Mouse (Mus musculus): ENCODE data around the gene Sel1l. TPM values are rescaled to one million over a fixed set of nuclear protein-coding genes. Genes with fewer than 3 reads are reported as not detected.
"Not testable (repeated sequence)": the region's sequence is repeated elsewhere in the genome, so short reads cannot be mapped to it uniquely, and the experiment has no call there.

Gene Sel1l
- polyA plus RNA-seq, 1 experiment from 2014 or later: 39.5 TPM

- 0 out of 2 replicates have a peak, but pooled peaks cover 2% of the 10 kb centered on the region for H3K4me1 ChIP-seq
- no peak overlapping the region for H3K4me2 ChIP-seq
- H3K27me3 ChIP-seq (replicated peaks): no peaks in the 10 kb centered on the region
- H3K9me3 ChIP-seq (replicated peaks): no peaks in the 10 kb centered on the region
- no peak overlapping the region for H3K27ac ChIP-seq
- H3K36me3 ChIP-seq: no peaks in the 10 kb centered on the region
- H3K4me3 ChIP-seq: no peak overlapping the region
- 64% methylated on average over 8 of the region's 8 CpGs for whole genome bisulfite sequencing (ENCODE audit: insufficient replicate concordance)
- no peak for ATAC-seq
- no peak overlapping the region for H3K9ac ChIP-seq
These were observed 55.7 kb downstream of the Sel1l start for GRCm38 (mm10) chr12:91793266-91793665.

DNA sequence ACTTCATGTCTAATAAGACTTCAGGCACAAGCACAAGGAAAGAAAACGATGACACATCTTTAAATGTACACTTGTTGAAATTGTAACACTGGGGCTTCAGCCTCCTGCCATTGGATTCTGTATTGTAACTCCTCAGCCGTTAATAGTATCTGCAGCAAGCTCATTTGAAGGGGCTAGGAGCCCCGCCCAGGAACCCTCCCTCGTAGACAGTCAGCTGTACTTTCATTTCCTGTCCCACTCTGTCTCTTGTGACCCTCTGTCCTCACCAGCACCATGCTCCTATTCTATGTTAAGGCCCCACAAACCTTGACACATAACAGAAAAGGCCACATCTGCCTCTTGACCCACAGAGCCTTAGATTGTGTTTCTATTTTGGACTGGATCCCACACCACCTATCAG lies 57.1 kb downstream of the Sel1l start:
- WGBS (ENCODE audit: insufficient replicate concordance): 39% methylated on average over 4 of the region's 4 CpGs
- no peak overlapping the region for H3K9ac ChIP-seq
- no peaks in the 10 kb centered on the region for H3K9me3 ChIP-seq (replicated peaks)
- 0 out of 2 replicates have a peak, but pooled peaks cover 2% of the 10 kb centered on the region for H3K4me1 ChIP-seq
- H3K4me2 ChIP-seq: no peak overlapping the region
- H3K27ac ChIP-seq: no peak overlapping the region
- no peaks in the 10 kb centered on the region for H3K27me3 ChIP-seq (replicated peaks)
- H3K36me3 ChIP-seq: no peaks in the 10 kb centered on the region
- no peak for ATAC-seq
- no peak overlapping the region for H3K4me3 ChIP-seq

DNA sequence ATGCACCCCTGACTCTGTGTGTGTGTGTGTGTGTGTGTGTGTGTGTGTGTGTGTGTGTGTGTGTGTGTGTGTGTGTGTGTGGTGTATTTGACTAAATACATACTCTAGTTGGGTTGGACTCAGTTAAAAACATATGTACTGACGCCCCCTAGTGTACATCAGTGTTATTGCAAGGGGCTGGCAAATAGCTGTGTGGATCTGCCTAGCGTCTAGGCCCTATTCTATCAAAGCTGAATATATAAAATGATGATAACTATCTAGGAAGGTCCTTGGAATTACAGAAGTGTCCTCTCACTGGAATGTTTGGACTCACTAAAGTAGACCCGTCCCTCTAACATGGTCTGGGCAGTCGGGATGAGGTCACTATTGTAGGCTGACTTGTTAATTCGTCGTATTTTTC lies 59.2 kb downstream of the Sel1l start:
- Histone ChIP-seq H3K4me1 (0 out of 2 replicates have a peak, but pooled peaks cover 2% of the 10 kb centered on the region), H3K36me3 (no peaks in the 10 kb centered on the region), H3K4me2 (no peak overlapping the region), H3K27me3 (replicated peaks) (peaks cover 7% of the 10 kb centered on the region; the same call in 1 of the 2 replicates), H3K27ac (no peak overlapping the region), H3K9ac (no peak overlapping the region), H3K4me3 (no peak overlapping the region), H3K9me3 (replicated peaks) (no peaks in the 10 kb centered on the region)
- WGBS (ENCODE audit: insufficient replicate concordance): 53% methylated on average over 6 of the region's 6 CpGs
- ATAC-seq: peak; percentile 34; the same call in 1 of the 2 replicates

DNA sequence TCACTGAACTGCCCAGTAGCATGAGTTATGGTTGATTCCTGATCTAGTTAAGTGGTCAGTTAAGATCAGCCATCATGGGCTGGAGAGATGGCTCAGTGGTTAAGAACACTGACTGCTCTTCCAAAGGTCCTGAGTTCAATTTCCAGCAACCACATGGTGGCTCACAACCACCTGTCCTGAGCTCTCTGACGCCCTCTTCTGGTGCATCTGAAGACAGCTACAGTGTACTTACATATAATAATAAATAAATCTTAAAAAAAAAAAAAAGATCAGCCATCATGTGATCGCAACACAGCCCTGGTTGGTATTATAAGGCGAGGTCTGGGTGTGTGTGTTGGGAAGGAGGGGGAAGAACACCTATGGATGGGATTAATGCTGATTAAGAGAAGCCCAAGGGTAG lies 60.5 kb downstream of the Sel1l start:
- H3K4me3 ChIP-seq; H3K9me3 ChIP-seq (replicated peaks): not testable (repeated sequence)
- WGBS (ENCODE audit: insufficient replicate concordance): 50% methylated on average over 3 of the region's 3 CpGs

GRCm38 (mm10) chr12:91787959-91788437 lies 61.0 kb downstream of the Sel1l start, which contains the start of gene Ston2:
TSS of gene Ston2 (minus strand) at chr12:91788387.
- H3K27me3 ChIP-seq (replicated peaks): peaks cover 7% of the 10 kb centered on the region; the same call in 1 of the 2 replicates
- 0 out of 2 replicates have a peak, but pooled peaks cover 2% of the 10 kb centered on the region for H3K4me1 ChIP-seq
- no peaks in the 10 kb centered on the region for H3K9me3 ChIP-seq (replicated peaks)
- no peak within 1 kb of the TSS for H3K4me2 ChIP-seq
- H3K4me3 ChIP-seq: no peak within 1 kb of the TSS
- no peaks in the 10 kb centered on the region for H3K36me3 ChIP-seq
- WGBS (ENCODE audit: insufficient replicate concordance): 73% methylated on average over 9 of the region's 9 CpGs
- no peak for ATAC-seq
- no peak within 1 kb of the TSS for H3K9ac ChIP-seq
- no peak within 1 kb of the TSS for H3K27ac ChIP-seq

More for the DNA sequence above, 60.5 kb downstream of the Sel1l start:
- not testable (repeated sequence) for H3K36me3 ChIP-seq; H3K4me2 ChIP-seq; H3K27me3 ChIP-seq (replicated peaks); ATAC-seq; H3K4me1 ChIP-seq; H3K9ac ChIP-seq; H3K27ac ChIP-seq

- Histone ChIP-seq H3K4me3 (no peak overlapping the region), H3K4me2 (no peak overlapping the region), H3K27ac (no peak overlapping the region), H3K4me1 (no peaks in the 10 kb centered on the region), H3K36me3 (no peaks in the 10 kb centered on the region), H3K27me3 (replicated peaks) (peaks cover 7% of the 10 kb centered on the region; the same call in 1 of the 2 replicates), H3K9me3 (replicated peaks) (no peaks in the 10 kb centered on the region), H3K9ac (no peak overlapping the region)
- ATAC-seq: no peak
- 49% methylated on average over 10 of the region's 10 CpGs for WGBS (ENCODE audit: insufficient replicate concordance)
These were observed 62.6 kb downstream of the Sel1l start for GRCm38 (mm10) chr12:91786355-91786754.

GRCm38 (mm10) chr12:91781432-91781831 lies 67.5 kb downstream of the Sel1l start:
- Histone ChIP-seq H3K4me2 (no peak overlapping the region), H3K4me3 (no peak overlapping the region), H3K36me3 (no peaks in the 10 kb centered on the region), H3K9ac (no peak overlapping the region), H3K9me3 (replicated peaks) (no peaks in the 10 kb centered on the region), H3K27ac (no peak overlapping the region), H3K27me3 (replicated peaks) (peaks cover 18% of the 10 kb centered on the region; the same call in 1 of the 2 replicates), H3K4me1 (peaks cover 28% of the 10 kb centered on the region)
- 79% methylated on average over 5 of the region's 5 CpGs for WGBS (ENCODE audit: insufficient replicate concordance)
- ATAC-seq: no peak

DNA sequence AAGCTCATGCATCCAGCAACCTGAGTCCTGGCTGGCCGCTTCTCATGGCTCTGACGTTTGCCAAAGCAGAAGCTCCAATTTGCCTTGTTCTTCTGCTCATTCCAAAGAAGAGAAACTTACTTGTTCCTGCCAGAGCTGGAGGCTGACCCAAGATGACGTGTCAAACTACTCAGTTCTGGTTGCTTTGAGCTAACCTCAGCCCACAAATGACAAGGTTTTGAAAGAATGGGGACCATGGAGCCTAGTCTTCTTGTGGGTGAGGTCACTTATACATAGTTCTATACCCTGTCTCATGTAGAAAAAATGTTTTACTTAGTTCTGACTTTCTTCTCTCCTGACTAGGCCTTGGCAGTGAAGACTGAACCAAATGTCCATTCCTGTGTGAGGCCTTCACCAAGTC lies 68.4 kb downstream of the Sel1l start:
- Histone ChIP-seq H3K9ac (no peak overlapping the region), H3K4me1 (peaks cover 37% of the 10 kb centered on the region), H3K27ac (no peak overlapping the region), H3K27me3 (replicated peaks) (0 out of 2 replicates have a peak, but pooled peaks cover 13% of the 10 kb centered on the region), H3K4me2 (no peak overlapping the region), H3K36me3 (no peaks in the 10 kb centered on the region), H3K4me3 (no peak overlapping the region), H3K9me3 (replicated peaks) (no peaks in the 10 kb centered on the region)
- WGBS (ENCODE audit: insufficient replicate concordance): 85% methylated on average over 3 of the region's 3 CpGs
- ATAC-seq: no peak

- Histone ChIP-seq H3K4me1 (peaks cover 48% of the 10 kb centered on the region), H3K9ac (peak overlapping the region; percentile 81), H3K4me3 (peak overlapping the region; percentile 80), H3K4me2 (peak overlapping the region; percentile 98), H3K36me3 (no peaks in the 10 kb centered on the region), H3K27me3 (replicated peaks) (0 out of 2 replicates have a peak, but pooled peaks cover 13% of the 10 kb centered on the region), H3K9me3 (replicated peaks) (no peaks in the 10 kb centered on the region), H3K27ac (peak overlapping the region; percentile 64; the same call in 1 of the 2 replicates)
- WGBS (ENCODE audit: insufficient replicate concordance): 1% methylated on average over 35 of the region's 35 CpGs
- peak; percentile 94 for ATAC-seq
These were observed 70.0 kb downstream of the Sel1l start for GRCm38 (mm10) chr12:91779004-91779365.

DNA sequence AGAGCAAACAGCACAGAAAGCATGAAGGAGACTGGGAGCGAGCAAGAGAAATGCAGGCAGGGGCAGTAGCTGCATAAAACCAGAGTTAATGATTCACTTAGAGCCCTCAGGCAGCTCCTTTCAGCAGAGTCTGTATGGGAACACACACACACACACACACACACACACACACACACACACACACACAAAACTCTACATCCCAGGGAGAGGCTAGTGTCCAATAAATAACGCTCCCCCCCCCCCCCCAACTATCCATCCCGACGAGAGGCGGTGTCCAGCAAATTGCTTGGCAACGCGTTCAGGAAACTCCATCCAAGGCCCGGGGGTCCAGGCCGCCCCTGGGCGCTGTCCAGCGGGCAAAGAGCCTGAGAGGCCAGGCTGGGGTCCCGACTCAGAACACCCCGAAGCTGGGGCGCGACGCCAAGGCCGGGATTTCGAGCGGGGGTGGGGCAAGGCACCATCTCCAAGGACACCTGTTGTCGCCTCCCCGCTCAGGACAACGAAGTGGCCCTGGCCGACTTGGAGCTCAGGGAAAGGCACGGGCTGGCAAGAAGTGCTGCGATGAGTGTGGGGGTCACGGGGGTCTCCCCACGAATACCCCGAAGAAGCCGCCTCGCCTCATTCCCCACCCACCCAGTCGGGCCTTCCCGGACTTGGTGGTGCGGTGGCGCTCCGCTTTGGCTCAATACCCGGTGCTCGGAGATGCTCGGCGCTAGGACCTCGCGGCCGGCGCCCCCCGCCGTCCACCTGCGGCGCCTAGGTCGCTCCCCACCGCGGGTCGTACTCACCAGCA lies 70.5 kb downstream of the Sel1l start:
- peaks cover 48% of the 10 kb centered on the region for H3K4me1 ChIP-seq
- H3K27me3 ChIP-seq (replicated peaks): 0 out of 2 replicates have a peak, but pooled peaks cover 13% of the 10 kb centered on the region
- H3K9ac ChIP-seq: peak overlapping the region; percentile 81
- H3K9me3 ChIP-seq (replicated peaks): no peaks in the 10 kb centered on the region
- no peaks in the 10 kb centered on the region for H3K36me3 ChIP-seq
- H3K4me2 ChIP-seq: peak overlapping the region; percentile 98
- peak overlapping the region; percentile 64; the same call in 1 of the 2 replicates for H3K27ac ChIP-seq
- 1% methylated on average over 44 of the region's 51 CpGs for WGBS (ENCODE audit: insufficient replicate concordance)
- peak; percentile 80 for ATAC-seq
- H3K4me3 ChIP-seq: peak overlapping the region; percentile 80

- H3K9ac ChIP-seq: no peak overlapping the region
- H3K4me1 ChIP-seq: peaks cover 59% of the 10 kb centered on the region
- 29% methylated on average over 5 of the region's 5 CpGs for WGBS (ENCODE audit: insufficient replicate concordance)
- no peak overlapping the region for H3K4me2 ChIP-seq
- H3K36me3 ChIP-seq: no peaks in the 10 kb centered on the region
- no peak for ATAC-seq
- H3K4me3 ChIP-seq: no peak overlapping the region
- 0 out of 2 replicates have a peak, but pooled peaks cover 13% of the 10 kb centered on the region for H3K27me3 ChIP-seq (replicated peaks)
- H3K9me3 ChIP-seq (replicated peaks): no peaks in the 10 kb centered on the region
- H3K27ac ChIP-seq: no peak overlapping the region
These were observed 72.6 kb downstream of the Sel1l start for GRCm38 (mm10) chr12:91776342-91776741.

GRCm38 (mm10) chr12:91774811-91775284 lies 74.1 kb downstream of the Sel1l start:
- Histone ChIP-seq H3K27ac (peak overlapping the region; percentile 47), H3K4me2 (no peak overlapping the region), H3K9me3 (replicated peaks) (no peaks in the 10 kb centered on the region), H3K27me3 (replicated peaks) (0 out of 2 replicates have a peak, but pooled peaks cover 5% of the 10 kb centered on the region), H3K9ac (no peak overlapping the region), H3K4me1 (peaks cover 68% of the 10 kb centered on the region), H3K36me3 (no peaks in the 10 kb centered on the region), H3K4me3 (no peak overlapping the region)
- 46% methylated on average over 8 of the region's 8 CpGs for WGBS (ENCODE audit: insufficient replicate concordance)
- ATAC-seq: no peak
